Mouse (Mus musculus): ENCODE data around the gene Ctsc. TPM values are rescaled to one million over a fixed set of nuclear protein-coding genes. Genes with fewer than 3 reads are reported as not detected.

The Ctsc gene
- total RNA-seq, 2 experiments from 2014 or later, result 41.6 to 50.7 TPM

DNA sequence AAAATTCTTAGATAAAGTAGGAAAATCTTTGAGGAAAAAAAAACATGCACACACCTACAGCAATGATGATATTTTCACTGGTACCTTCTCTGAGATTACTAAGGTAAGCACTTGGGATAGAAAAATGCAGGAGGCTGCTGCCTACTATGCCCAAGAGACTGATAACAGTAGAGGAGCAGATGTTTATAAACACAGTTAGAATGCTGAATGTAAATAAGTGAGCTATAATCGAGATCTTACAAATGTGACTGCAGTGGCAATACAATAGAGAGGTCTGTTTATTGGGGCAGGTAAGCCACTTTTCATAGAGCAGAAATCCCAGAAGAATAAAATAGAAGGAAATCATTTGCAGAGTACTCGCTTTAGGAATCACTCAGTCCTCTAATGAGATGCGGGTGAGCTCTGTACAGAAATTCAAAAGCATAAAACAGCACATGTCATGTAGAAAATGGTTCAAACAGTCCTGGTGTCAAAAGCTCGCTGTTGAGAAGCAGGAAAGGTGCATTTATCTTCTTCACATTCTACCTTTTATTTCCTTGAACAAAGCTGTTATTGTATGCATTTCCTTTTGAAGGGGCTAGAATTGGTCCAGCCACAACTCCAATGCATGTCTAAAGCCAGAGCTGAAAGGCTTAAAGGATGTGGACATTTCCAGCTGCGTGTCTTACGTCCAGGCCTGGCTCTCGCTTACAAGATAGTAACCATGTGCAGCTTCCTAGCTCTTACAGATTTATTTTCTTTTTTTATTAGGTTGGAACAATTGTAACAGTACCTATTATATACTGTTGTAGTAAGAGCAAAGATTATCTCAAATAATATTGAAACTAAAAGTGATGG, 80.4 kb downstream of the Ctsc start:
- TF ChIP-seq CTCF (IDR thresholded peaks at IDR 0.05), result no peak
- intact Hi-C loops (cut with DNase I), result loop anchor here (5.0 kb wide), 1 partner anchor 261 kb away; no protein-coding TSS in a partner anchor
- H3K4me3 ChIP-seq, result no peak overlapping the region
- DNase-seq, result no peak
- H3K27ac ChIP-seq, result no peak overlapping the region

Other genes with a start within 250 kb of the Ctsc start
- gene Rab38, start 152.2 kb downstream of the Ctsc start, total RNA-seq (2021), result not detected

Measured in gastrocnemius, adult 2 months (tissue).